In the genomic region with DNA sequence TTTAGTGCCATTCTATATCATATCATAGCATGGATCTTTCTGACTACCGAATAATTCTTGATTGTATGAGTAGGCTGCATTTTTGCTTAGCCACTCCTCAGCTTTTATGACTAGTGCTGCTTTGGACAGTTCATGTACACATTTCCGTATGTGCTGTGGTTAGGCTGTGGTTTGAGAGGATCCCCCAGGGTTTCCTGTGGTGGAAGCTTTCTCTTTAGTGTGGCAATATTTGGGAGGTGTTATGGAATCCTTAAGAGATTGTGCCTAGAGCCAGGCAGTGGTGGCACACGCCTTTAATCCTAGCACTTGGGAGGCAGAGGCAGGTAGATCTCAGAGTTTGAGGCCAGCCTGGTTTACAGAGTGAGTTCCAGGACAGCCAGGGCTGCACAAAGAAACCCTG, we compare ENCODE assay signal across 30 mouse cellular contexts. TPM values are rescaled to one million over a fixed set of nuclear protein-coding genes. Genes with fewer than 3 reads are reported as not detected.
DNase-seq lines count a peak whose midpoint lies in the region; ATAC-seq lines count a peak whose summit lies in the region.
"Had no signal": no experiment of that assay in that cellular context is flagged by ENCODE, and none has a peak within 500 bp of the region (broad histone marks: within the 10 kb centered on the region; RNA-seq: fewer than 3 reads in every experiment).

No protein-coding gene starts in this region.

- peak; percentile 89 for ATAC-seq in granulocyte monocyte progenitor cell, adult 5-6 weeks (replicated peaks; ENCODE audit: poor library complexity, severe bottlenecking)
- ATAC-seq in megakaryocyte progenitor cell, adult 5-6 weeks (replicated peaks; ENCODE audit: poor library complexity) = peak; percentile 91
- ATAC-seq: forebrain, embryonic 14.5 days; hindbrain, postnatal 0 days; intestine, embryonic 16.5 days had no signal

- WGBS in midbrain, embryonic 10.5 days = 90% methylated on average over 3 of the region's 3 CpGs

- no peaks in the 10 kb centered on the region for H3K27me3 ChIP-seq in midbrain, embryonic 10.5 days (ENCODE audit: low read depth, poor library complexity, severe bottlenecking)
- H3K27me3 ChIP-seq: embryonic facial prominence, embryonic 12.5 days; heart, embryonic 13.5 days; limb, embryonic 12.5 days; liver, embryonic 13.5 days; midbrain, embryonic 12.5 days had no signal

- no peaks in the 10 kb centered on the region for H3K4me1 ChIP-seq in midbrain, embryonic 10.5 days
- H3K4me1 ChIP-seq: midbrain, embryonic 12.5 days had no signal

- DNase-seq in 416B (ENCODE audit: low read depth) = peak; percentile 93
- DNase-seq in NIH3T3 (ENCODE audit: low read depth) = peak; percentile 76
- no peak for DNase-seq in midbrain, embryonic 10.5 days (ENCODE audit: low spot score)
- no peak for DNase-seq in adrenal gland, postnatal 10 days
- no peak for DNase-seq in adrenal gland, adult 2 months
- DNase-seq in left cerebral cortex, adult 11 months (ENCODE audit: low spot score) = no peak
- DNase-seq: adrenal gland, postnatal 14 days; cerebellum, adult 2 months; cerebellum, postnatal 36 days; embryo, embryonic 11 days; gastrocnemius, adult 2 months; gastrocnemius, postnatal 36 days; heart, adult 2 months; heart, postnatal 10 days; kidney, postnatal 25 days; liver, embryonic 13.5 days; lung, embryonic 14.5 days; lung, postnatal 14 days; right cerebral cortex, postnatal 25 days; thymus, postnatal 14 days had no signal

- no peak overlapping the region for H3K27ac ChIP-seq in midbrain, embryonic 10.5 days (replicated peaks)
- H3K27ac ChIP-seq: embryonic facial prominence, embryonic 12.5 days; gastrocnemius, adult 2 months; heart, adult 2 months; heart, embryonic 13.5 days; hindbrain, postnatal 0 days; left cerebral cortex, adult 2 months; limb, embryonic 12.5 days; liver, embryonic 13.5 days; midbrain, embryonic 12.5 days had no signal

- peaks cover 76% of the 10 kb centered on the region for H3K36me3 ChIP-seq in midbrain, embryonic 10.5 days

- H3K4me3 ChIP-seq in midbrain, embryonic 10.5 days = no peak overlapping the region
- H3K4me3 ChIP-seq: embryonic facial prominence, embryonic 12.5 days; gastrocnemius, adult 2 months; heart, adult 2 months; heart, embryonic 13.5 days; left cerebral cortex, adult 2 months; limb, embryonic 12.5 days; liver, embryonic 13.5 days; midbrain, embryonic 12.5 days had no signal

- H3K9me3 ChIP-seq in midbrain, embryonic 10.5 days (replicated peaks) = no peaks in the 10 kb centered on the region
- H3K9me3 ChIP-seq: embryonic facial prominence, embryonic 12.5 days; heart, embryonic 13.5 days; limb, embryonic 12.5 days; liver, embryonic 13.5 days; midbrain, embryonic 12.5 days had no signal

RNA-seq across cellular contexts. Expression of a gene that starts 18.5 kb away (rescaled TPM):
- 8.2 and 12.5 TPM in 2 replicates for total RNA-seq in granulocyte monocyte progenitor cell, adult 5-6 weeks (2014; fragmentation: Nextera tagmentation)
- total RNA-seq in granulocyte monocyte progenitor cell, adult 5-6 weeks (2017) = 6.2 and 7.0 TPM in 2 replicates
- 6.4 and 8.0 TPM in 2 replicates for total RNA-seq in megakaryocyte progenitor cell, adult 5-6 weeks (2015)
- total RNA-seq in megakaryocyte progenitor cell, adult 5-6 weeks (2017) = 5.6 and 5.7 TPM in 2 replicates
- polyA plus RNA-seq in midbrain, embryonic 10.5 days (2016; fragmentation: Nextera tagmentation; extraction: Ambion mirVana) = 13.8 and 14.2 TPM in 2 replicates
- 10 to 100 TPM in 1 of 2 experiments, 1 to 10 TPM in 1; 7.9 to 10.7 TPM for total RNA-seq in adrenal gland, postnatal 10 days (2021)
- total RNA-seq in adrenal gland, adult 2 months (2021) = 10 to 100 TPM in 1 of 2 experiments, 1 to 10 TPM in 1; 7.9 to 10.9 TPM
- 4.1 and 4.8 TPM in 2 replicates for polyA plus RNA-seq in adrenal gland, adult 2 months (2012; rRNA removed)

Comparison
In these comparisons a context has a peak if more than half of its experiments do, and no peak if none do; other contexts are left out.
1. DNase-seq: peak in 416B (single experiment) and NIH3T3 (single experiment); none in midbrain, embryonic 10.5 days (single experiment), adrenal gland, postnatal 10 days (single experiment), adrenal gland, adult 2 months (single experiment) and left cerebral cortex, adult 11 months (single experiment).